Mouse (Mus musculus): ENCODE results near the gene Frat1.

GRCm38 (mm10) chr19:41805831-41806230 lies 23.9 kb upstream of the Frat1 start:
- TF ChIP-seq GATA1 (IDR thresholded peaks at IDR 0.05; ENCODE audit: borderline replicate concordance, low read length), result no peak
- no peak for TF ChIP-seq FLI1 (IDR thresholded peaks at IDR 0.05; ENCODE audit: low read length)
